Mouse (Mus musculus): Measurements from ENCODE around the gene Pitpnm3. TPM values are rescaled to one million over a fixed set of nuclear protein-coding genes. Genes with fewer than 3 reads are reported as not detected.

Pitpnm3 gene
- polyA plus RNA-seq, 1 experiment from 2014 or later, result 0.07 TPM

DNA sequence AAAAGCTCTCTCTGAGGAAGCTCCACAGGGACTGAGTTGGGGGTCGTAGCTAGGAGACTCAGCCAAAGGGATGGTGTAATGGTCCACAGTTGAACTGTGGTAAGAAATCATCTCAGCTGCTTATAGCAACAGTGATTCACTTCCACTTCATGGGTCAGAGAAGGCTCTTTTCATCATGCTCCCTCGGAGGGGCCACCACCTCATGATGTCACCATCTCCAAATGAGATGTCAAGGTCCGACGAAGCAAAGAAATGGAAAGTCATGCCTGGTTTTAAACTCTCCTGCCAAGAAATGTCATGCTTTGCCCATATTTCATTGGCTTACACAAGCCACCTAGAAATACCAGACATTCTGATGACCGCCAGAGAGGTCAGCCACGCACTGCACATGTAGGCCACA, 15.2 kb downstream of the Pitpnm3 start:
- Histone ChIP-seq H3K36me3 (ENCODE audit: control insufficient read depth, insufficient read depth, low read length) (no peaks in the 10 kb centered on the region), H3K9ac (ENCODE audit: low read depth, low read length) (no peak overlapping the region), H3K4me1 (ENCODE audit: control insufficient read depth, insufficient read depth, low read length) (no peaks in the 10 kb centered on the region), H3K4me3 (ENCODE audit: low read depth, low read length) (no peak overlapping the region), H3K27ac (ENCODE audit: low read depth, low read length) (no peak overlapping the region), H3K9me3 (replicated peaks; ENCODE audit: control insufficient read depth, low read length) (no peaks in the 10 kb centered on the region), H3K27me3 (ENCODE audit: control insufficient read depth, insufficient read depth, low read length) (no peaks in the 10 kb centered on the region), H3K4me2 (no peak overlapping the region)
- ATAC-seq (replicated peaks; ENCODE audit: insufficient number of reproducible peaks, low FRiP score, low TSS enrichment), result no peak
- WGBS (ENCODE audit: insufficient replicate concordance), result 80% methylated on average over 6 of the region's 6 CpGs

- 73% methylated on average over 3 of the region's 3 CpGs for WGBS (ENCODE audit: insufficient replicate concordance)
- no peaks in the 10 kb centered on the region for H3K36me3 ChIP-seq (ENCODE audit: control insufficient read depth, insufficient read depth, low read length)
- H3K9me3 ChIP-seq (replicated peaks; ENCODE audit: control insufficient read depth, low read length), result no peaks in the 10 kb centered on the region
- H3K27ac ChIP-seq (ENCODE audit: low read depth, low read length), result no peak overlapping the region
- ATAC-seq (replicated peaks; ENCODE audit: insufficient number of reproducible peaks, low FRiP score, low TSS enrichment), result no peak
- H3K27me3 ChIP-seq (ENCODE audit: control insufficient read depth, insufficient read depth, low read length), result no peaks in the 10 kb centered on the region
- no peak overlapping the region for H3K4me3 ChIP-seq (ENCODE audit: low read depth, low read length)
- no peak overlapping the region for H3K9ac ChIP-seq (ENCODE audit: low read depth, low read length)
- H3K4me2 ChIP-seq, result no peak overlapping the region
- no peaks in the 10 kb centered on the region for H3K4me1 ChIP-seq (ENCODE audit: control insufficient read depth, insufficient read depth, low read length)
Measured at GRCm38 (mm10) chr11:72118630-72119029, 16.9 kb downstream of the Pitpnm3 start.

- Histone ChIP-seq H3K4me1 (ENCODE audit: control insufficient read depth, insufficient read depth, low read length) (no peaks in the 10 kb centered on the region), H3K27me3 (ENCODE audit: control insufficient read depth, insufficient read depth, low read length) (no peaks in the 10 kb centered on the region), H3K9me3 (replicated peaks; ENCODE audit: control insufficient read depth, low read length) (no peaks in the 10 kb centered on the region), H3K36me3 (ENCODE audit: control insufficient read depth, insufficient read depth, low read length) (no peaks in the 10 kb centered on the region), H3K27ac (ENCODE audit: low read depth, low read length) (no peak overlapping the region), H3K4me2 (no peak overlapping the region), H3K9ac (ENCODE audit: low read depth, low read length) (no peak overlapping the region), H3K4me3 (ENCODE audit: low read depth, low read length) (no peak overlapping the region)
- no peak for ATAC-seq (replicated peaks; ENCODE audit: insufficient number of reproducible peaks, low FRiP score, low TSS enrichment)
- WGBS (ENCODE audit: insufficient replicate concordance), result 52% methylated on average over 4 of the region's 4 CpGs
Measured at GRCm38 (mm10) chr11:72113296-72113695, 22.3 kb downstream of the Pitpnm3 start.

GRCm38 (mm10) chr11:72110726-72111125, 24.9 kb downstream of the Pitpnm3 start:
- no peaks in the 10 kb centered on the region for H3K36me3 ChIP-seq (ENCODE audit: control insufficient read depth, insufficient read depth, low read length)

DNA sequence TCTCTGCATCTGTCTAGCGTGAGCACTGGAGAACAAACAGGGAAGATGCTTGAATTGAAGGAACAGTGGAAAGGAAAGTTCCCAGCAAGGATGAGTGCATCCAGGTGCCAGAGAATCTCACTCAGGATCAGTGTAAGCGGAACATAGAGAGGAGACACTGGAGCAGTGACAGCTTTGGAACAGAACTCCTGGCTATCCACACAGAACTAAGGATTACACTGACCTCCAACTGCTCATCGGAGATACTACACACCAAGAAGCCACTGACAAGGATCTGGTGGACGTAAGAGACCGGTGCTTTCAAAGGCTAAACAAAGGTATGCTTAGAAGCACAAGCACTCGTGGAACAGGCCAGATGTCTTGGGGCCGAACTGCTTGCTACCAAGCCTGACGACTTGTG, 31.4 kb downstream of the Pitpnm3 start:
- Histone ChIP-seq H3K27me3 (ENCODE audit: control insufficient read depth, insufficient read depth, low read length) (no peaks in the 10 kb centered on the region), H3K4me1 (ENCODE audit: control insufficient read depth, insufficient read depth, low read length) (no peaks in the 10 kb centered on the region), H3K27ac (ENCODE audit: low read depth, low read length) (no peak overlapping the region), H3K9ac (ENCODE audit: low read depth, low read length) (no peak overlapping the region), H3K4me3 (ENCODE audit: low read depth, low read length) (no peak overlapping the region), H3K36me3 (ENCODE audit: control insufficient read depth, insufficient read depth, low read length) (no peaks in the 10 kb centered on the region), H3K4me2 (no peak overlapping the region), H3K9me3 (replicated peaks; ENCODE audit: control insufficient read depth, low read length) (peaks cover 2% of the 10 kb centered on the region; the same call in 1 of the 2 replicates)
- WGBS (ENCODE audit: insufficient replicate concordance), result 66% methylated on average over 8 of the region's 8 CpGs
- no peak for ATAC-seq (replicated peaks; ENCODE audit: insufficient number of reproducible peaks, low FRiP score, low TSS enrichment)

More at GRCm38 (mm10) chr11:72110726-72111125, 24.9 kb downstream of the Pitpnm3 start:
- Histone ChIP-seq H3K27me3 (ENCODE audit: control insufficient read depth, insufficient read depth, low read length) (no peaks in the 10 kb centered on the region), H3K4me3 (ENCODE audit: low read depth, low read length) (no peak overlapping the region), H3K4me1 (ENCODE audit: control insufficient read depth, insufficient read depth, low read length) (no peaks in the 10 kb centered on the region), H3K9ac (ENCODE audit: low read depth, low read length) (no peak overlapping the region), H3K9me3 (replicated peaks; ENCODE audit: control insufficient read depth, low read length) (peaks cover 2% of the 10 kb centered on the region; the same call in 1 of the 2 replicates), H3K4me2 (no peak overlapping the region), H3K27ac (ENCODE audit: low read depth, low read length) (no peak overlapping the region)
- no peak for ATAC-seq (replicated peaks; ENCODE audit: insufficient number of reproducible peaks, low FRiP score, low TSS enrichment)
- WGBS (ENCODE audit: insufficient replicate concordance), result 45% methylated on average over 3 of the region's 3 CpGs

DNA sequence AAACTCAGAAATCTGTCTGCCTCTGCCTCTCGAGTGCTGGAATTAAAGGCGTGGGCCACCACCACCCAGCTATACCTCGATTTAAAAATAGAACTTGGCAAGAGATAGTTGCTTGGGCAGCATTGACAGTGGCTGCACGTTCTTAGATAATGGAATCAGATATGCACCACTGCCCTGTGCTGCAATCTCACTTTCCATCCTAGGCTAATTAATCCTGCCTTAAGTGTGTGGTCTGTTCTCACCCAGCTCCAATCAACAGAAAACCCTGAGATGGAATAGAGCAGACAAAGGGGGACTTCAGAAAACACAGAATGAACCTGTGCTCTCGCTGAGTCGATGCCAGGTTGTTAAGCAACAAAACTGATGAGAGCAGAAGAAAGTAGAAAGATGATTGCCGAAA, 32.0 kb downstream of the Pitpnm3 start:
- Histone ChIP-seq H3K36me3 (ENCODE audit: control insufficient read depth, insufficient read depth, low read length) (no peaks in the 10 kb centered on the region), H3K4me2 (no peak overlapping the region), H3K27me3 (ENCODE audit: control insufficient read depth, insufficient read depth, low read length) (no peaks in the 10 kb centered on the region), H3K4me3 (ENCODE audit: low read depth, low read length) (no peak overlapping the region), H3K9ac (ENCODE audit: low read depth, low read length) (no peak overlapping the region), H3K27ac (ENCODE audit: low read depth, low read length) (no peak overlapping the region), H3K4me1 (ENCODE audit: control insufficient read depth, insufficient read depth, low read length) (no peaks in the 10 kb centered on the region), H3K9me3 (replicated peaks; ENCODE audit: control insufficient read depth, low read length) (peaks cover 2% of the 10 kb centered on the region; the same call in 1 of the 2 replicates)
- ATAC-seq (replicated peaks; ENCODE audit: insufficient number of reproducible peaks, low FRiP score, low TSS enrichment), result no peak
- 47% methylated on average over 7 of the region's 7 CpGs for WGBS (ENCODE audit: insufficient replicate concordance)

DNA sequence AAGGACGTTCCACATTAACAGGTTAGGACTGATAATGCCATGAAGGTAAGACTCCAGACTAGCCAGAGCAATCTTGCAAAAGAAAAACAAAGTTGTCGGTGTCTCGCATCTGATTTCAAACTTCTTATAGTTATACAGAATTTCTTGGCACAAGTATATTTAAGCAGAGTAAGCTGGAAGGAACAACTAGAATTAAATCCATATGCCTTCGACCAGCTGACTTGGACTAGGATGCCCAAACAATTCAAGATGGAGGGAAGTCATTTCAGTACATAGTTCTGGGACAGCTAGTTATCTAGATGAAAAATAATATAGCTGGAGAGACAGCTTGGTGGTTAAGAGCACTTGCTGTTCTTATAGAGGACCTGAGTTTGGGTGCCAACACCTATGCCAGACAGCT, 34.6 kb downstream of the Pitpnm3 start:
- ATAC-seq (replicated peaks; ENCODE audit: insufficient number of reproducible peaks, low FRiP score, low TSS enrichment), result no peak
- no peak overlapping the region for H3K4me2 ChIP-seq
- H3K27me3 ChIP-seq (ENCODE audit: control insufficient read depth, insufficient read depth, low read length), result no peaks in the 10 kb centered on the region
- no peak overlapping the region for H3K27ac ChIP-seq (ENCODE audit: low read depth, low read length)
- H3K9me3 ChIP-seq (replicated peaks; ENCODE audit: control insufficient read depth, low read length), result no peaks in the 10 kb centered on the region
- no peak overlapping the region for H3K4me3 ChIP-seq (ENCODE audit: low read depth, low read length)
- 83% methylated on average over 4 of the region's 4 CpGs for WGBS (ENCODE audit: insufficient replicate concordance)
- H3K4me1 ChIP-seq (ENCODE audit: control insufficient read depth, insufficient read depth, low read length), result no peaks in the 10 kb centered on the region
- no peaks in the 10 kb centered on the region for H3K36me3 ChIP-seq (ENCODE audit: control insufficient read depth, insufficient read depth, low read length)
- H3K9ac ChIP-seq (ENCODE audit: low read depth, low read length), result no peak overlapping the region

GRCm38 (mm10) chr11:72099181-72099580, 36.4 kb downstream of the Pitpnm3 start:
- H3K4me1 ChIP-seq (ENCODE audit: control insufficient read depth, insufficient read depth, low read length), result peaks cover 4% of the 10 kb centered on the region; the same call in 1 of the 2 replicates
- no peak overlapping the region for H3K9ac ChIP-seq (ENCODE audit: low read depth, low read length)
- no peak overlapping the region for H3K4me2 ChIP-seq
- H3K9me3 ChIP-seq (replicated peaks; ENCODE audit: control insufficient read depth, low read length), result no peaks in the 10 kb centered on the region
- H3K27me3 ChIP-seq (ENCODE audit: control insufficient read depth, insufficient read depth, low read length), result no peaks in the 10 kb centered on the region
- no peaks in the 10 kb centered on the region for H3K36me3 ChIP-seq (ENCODE audit: control insufficient read depth, insufficient read depth, low read length)
- ATAC-seq (replicated peaks; ENCODE audit: insufficient number of reproducible peaks, low FRiP score, low TSS enrichment), result no peak
- no peak overlapping the region for H3K27ac ChIP-seq (ENCODE audit: low read depth, low read length)
- 77% methylated on average over 4 of the region's 4 CpGs for WGBS (ENCODE audit: insufficient replicate concordance)
- no peak overlapping the region for H3K4me3 ChIP-seq (ENCODE audit: low read depth, low read length)

- Histone ChIP-seq H3K4me2 (no peak overlapping the region), H3K9me3 (replicated peaks; ENCODE audit: control insufficient read depth, low read length) (no peaks in the 10 kb centered on the region), H3K4me1 (ENCODE audit: control insufficient read depth, insufficient read depth, low read length) (peaks cover 4% of the 10 kb centered on the region; the same call in 1 of the 2 replicates), H3K9ac (ENCODE audit: low read depth, low read length) (no peak overlapping the region), H3K36me3 (ENCODE audit: control insufficient read depth, insufficient read depth, low read length) (no peaks in the 10 kb centered on the region), H3K27me3 (ENCODE audit: control insufficient read depth, insufficient read depth, low read length) (no peaks in the 10 kb centered on the region), H3K4me3 (ENCODE audit: low read depth, low read length) (no peak overlapping the region), H3K27ac (ENCODE audit: low read depth, low read length) (no peak overlapping the region)
- 59% methylated on average over 3 of the region's 3 CpGs for WGBS (ENCODE audit: insufficient replicate concordance)
- no peak for ATAC-seq (replicated peaks; ENCODE audit: insufficient number of reproducible peaks, low FRiP score, low TSS enrichment)
Measured at GRCm38 (mm10) chr11:72098027-72098426, 37.6 kb downstream of the Pitpnm3 start.
